Mouse (Mus musculus) spleen, adult 2 months (tissue): ENCODE results near the gene Wdr43. TPM values are rescaled to one million over a fixed set of nuclear protein-coding genes. Genes with fewer than 3 reads are reported as not detected.

Experiments
- DNase-seq, 2 experiments: peaks; one replicate each; pipeline versions ENCODE4 v3.0.0 to v3.0.0-alpha.2; 2012 to 2021; ENCODE audit warnings: low spot score in 2 of 2, low read depth in 1 of 2
- H3K27ac ChIP-seq: fragments of 200-500 bp; 2 replicates; pipeline ENCODE4 v1.5.1; 2012; ENCODE audit warnings: low read length, inconsistent platforms; ENCODE audit not compliant: insufficient read depth
- H3K27me3 ChIP-seq: fragments of 200-500 bp; 2 replicates; pipeline ENCODE4 v1.6.1; 2012; ENCODE audit warnings: mild to moderate bottlenecking, moderate library complexity, low read length, inconsistent platforms; ENCODE audit not compliant: control insufficient read depth, insufficient read depth
- H3K36me3 ChIP-seq: fragments of 200-500 bp; 2 replicates; pipeline ENCODE4 v1.6.1; 2012; ENCODE audit warnings: mild to moderate bottlenecking, low read length, inconsistent platforms; ENCODE audit not compliant: control insufficient read depth, insufficient read depth
- H3K4me1 ChIP-seq: fragments of 200-500 bp; 2 replicates; pipeline ENCODE4 v1.6.1; 2011; ENCODE audit warnings: inconsistent platforms; ENCODE audit not compliant: control insufficient read depth, insufficient read depth, insufficient read length
- H3K4me3 ChIP-seq: fragments of 200-500 bp; 2 replicates; pipeline ENCODE4 v1.5.1; 2011; ENCODE audit warnings: mild to moderate bottlenecking, inconsistent platforms; ENCODE audit not compliant: insufficient read depth, insufficient read length; ENCODE audit errors: extremely low read depth
- CTCF ChIP-seq: fragments of 200-500 bp; IDR thresholded peaks from 2 replicates; pipeline ENCODE4 v1.5.1; 2011; ENCODE audit warnings: mild to moderate bottlenecking, inconsistent platforms; ENCODE audit not compliant: insufficient read depth, insufficient read length, insufficient replicate concordance; ENCODE audit errors: extremely low read depth
- POLR2A ChIP-seq: fragments of 200-500 bp; IDR thresholded peaks from 2 replicates; pipeline ENCODE4 v1.6.1; 2011; ENCODE audit warnings: low read depth, low read length, inconsistent platforms
- WGBS: fragments of 180-500 bp; shearing (Covaris S2); methylation state at CpG from one replicate; pipeline ENCODE4 v1.1.7; 2018; 5-methylcytosine and 5-hydroxymethylcytosine counted together
- polyA plus RNA-seq: library from polyadenylated mRNA; depleted of rRNA; stranded (reverse); fragments of >200 nt; gene quantifications from 2 replicates; pipeline ENCODE4 v1.2.3, GENCODE M21; 2012

The Wdr43 gene
- polyA plus RNA-seq, 1 experiment = 11.4 TPM

GRCm38 (mm10) chr17:71673092-71673491 is 57.4 kb downstream of the Wdr43 start, which contains the start of gene Togaram2:
Gene Togaram2, plus strand, starts transcription at chr17:71673261.
- Histone ChIP-seq H3K4me1 (no peaks in the 10 kb centered on the region), H3K27me3 (no peaks in the 10 kb centered on the region), H3K36me3 (no peaks in the 10 kb centered on the region), H3K27ac (no peak within 1 kb of the TSS), H3K4me3 (no peak within 1 kb of the TSS)
- WGBS = 80% methylated on average over 9 of the region's 9 CpGs
- TF ChIP-seq POLR2A = no peak
- no peak for DNase-seq

DNA sequence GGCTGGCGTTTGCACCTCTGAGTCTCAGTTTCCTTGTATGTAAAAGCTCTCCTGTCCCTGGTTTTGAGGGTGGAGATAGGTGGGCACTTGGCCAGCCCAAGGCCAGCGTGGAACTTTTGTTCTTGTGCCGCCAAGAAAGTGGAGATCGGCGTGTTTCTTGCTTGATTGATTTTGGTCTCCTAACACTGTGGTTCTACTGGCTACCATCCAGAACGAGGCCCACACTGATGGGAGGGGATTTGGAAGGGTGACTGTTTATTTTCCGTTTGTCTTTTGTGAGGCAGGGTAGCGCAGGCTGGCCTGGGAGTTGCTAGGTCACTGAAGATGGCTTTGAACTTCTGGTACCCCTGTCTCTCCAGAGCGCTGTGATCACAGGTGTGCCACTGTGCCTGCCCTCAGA is 58.2 kb downstream of the Wdr43 start:
- Histone ChIP-seq H3K27me3 (no peaks in the 10 kb centered on the region), H3K4me1 (no peaks in the 10 kb centered on the region), H3K27ac (no peak overlapping the region), H3K4me3 (no peak overlapping the region), H3K36me3 (no peaks in the 10 kb centered on the region)
- WGBS = 79% methylated on average over 9 of the region's 9 CpGs
- TF ChIP-seq POLR2A = no peak
- no peak for TF ChIP-seq CTCF
- no peak for DNase-seq

DNA sequence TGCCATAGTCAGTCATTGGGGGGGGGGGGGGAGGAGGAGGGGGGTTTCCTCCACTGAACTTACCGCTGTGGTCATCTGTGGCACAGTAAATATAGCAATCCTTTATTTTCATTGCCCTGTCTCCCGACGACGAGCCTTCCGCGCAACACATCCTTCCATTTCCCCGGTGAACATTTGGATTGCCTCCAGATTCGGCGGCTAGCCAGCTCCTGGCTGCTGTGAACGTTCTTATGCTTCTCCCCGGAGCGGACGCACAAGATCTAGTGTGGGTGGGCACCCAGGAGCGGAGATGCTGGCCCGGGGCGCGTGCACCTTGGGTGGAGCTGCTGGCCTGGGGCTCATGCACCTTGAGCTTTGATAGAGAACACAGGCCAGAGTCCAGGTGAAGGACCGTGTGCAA is 59.2 kb downstream of the Wdr43 start:
- Histone ChIP-seq H3K27me3 (no peaks in the 10 kb centered on the region), H3K36me3 (no peaks in the 10 kb centered on the region), H3K27ac (no peak overlapping the region), H3K4me1 (no peaks in the 10 kb centered on the region), H3K4me3 (no peak overlapping the region)
- WGBS = 94% methylated on average over 18 of the region's 18 CpGs
- DNase-seq = no peak
- no peak for TF ChIP-seq POLR2A

GRCm38 (mm10) chr17:71681666-71682065 is 66.0 kb downstream of the Wdr43 start:
- WGBS = 91% methylated on average over 14 of the region's 14 CpGs
- Histone ChIP-seq H3K4me3 (no peak overlapping the region), H3K36me3 (no peaks in the 10 kb centered on the region), H3K27me3 (no peaks in the 10 kb centered on the region), H3K27ac (no peak overlapping the region), H3K4me1 (peaks cover 3% of the 10 kb centered on the region; the same call in 1 of the 2 replicates)
- no peak for TF ChIP-seq POLR2A
- TF ChIP-seq CTCF = no peak
- DNase-seq = no peak

GRCm38 (mm10) chr17:71682379-71682778 is 66.7 kb downstream of the Wdr43 start:
- 84% methylated on average over 4 of the region's 4 CpGs for WGBS
- Histone ChIP-seq H3K4me1 (peaks cover 3% of the 10 kb centered on the region; the same call in 1 of the 2 replicates), H3K27me3 (no peaks in the 10 kb centered on the region), H3K36me3 (no peaks in the 10 kb centered on the region), H3K4me3 (no peak overlapping the region), H3K27ac (no peak overlapping the region)
- no peak for TF ChIP-seq CTCF
- no peak for TF ChIP-seq POLR2A
- DNase-seq = no peak

GRCm38 (mm10) chr17:71683281-71683680 is 67.6 kb downstream of the Wdr43 start:
- Histone ChIP-seq H3K36me3 (no peaks in the 10 kb centered on the region), H3K27ac (no peak overlapping the region), H3K27me3 (no peaks in the 10 kb centered on the region), H3K4me1 (peaks cover 3% of the 10 kb centered on the region; the same call in 1 of the 2 replicates), H3K4me3 (no peak overlapping the region)
- no peak for DNase-seq
- TF ChIP-seq POLR2A = no peak
- TF ChIP-seq CTCF = no peak
- WGBS = 94% methylated on average over 6 of the region's 6 CpGs

- 13% methylated on average over 5 of the region's 5 CpGs for WGBS
- no peak overlapping the region for H3K4me3 ChIP-seq
Measured at GRCm38 (mm10) chr17:71684103-71684608, 68.5 kb downstream of the Wdr43 start.

More at GRCm38 (mm10) chr17:71684103-71684608, 68.5 kb downstream of the Wdr43 start:
- TF ChIP-seq POLR2A (no peak), CTCF (no peak)
- no peaks in the 10 kb centered on the region for H3K27me3 ChIP-seq
- peak overlapping the region; percentile 16; the same call in 1 of the 2 replicates for H3K27ac ChIP-seq
- H3K36me3 ChIP-seq = no peaks in the 10 kb centered on the region
- peak; percentile 23 to 53 for DNase-seq
- peaks cover 3% of the 10 kb centered on the region; the same call in 1 of the 2 replicates for H3K4me1 ChIP-seq
